Mouse (Mus musculus): Measurements from ENCODE around the gene Ttc28. TPM values are rescaled to one million over a fixed set of nuclear protein-coding genes. Genes with fewer than 3 reads are reported as not detected.

The Ttc28 gene
- total and polyA plus RNA-seq, 2 experiments from 2014 or later: 10.6 to 53.1 TPM

- DNase-seq (ENCODE audit: low spot score): peak; percentile 54
Observed at GRCm38 (mm10) chr5:111007900-111008299, 128.3 kb downstream of the Ttc28 start.

DNA sequence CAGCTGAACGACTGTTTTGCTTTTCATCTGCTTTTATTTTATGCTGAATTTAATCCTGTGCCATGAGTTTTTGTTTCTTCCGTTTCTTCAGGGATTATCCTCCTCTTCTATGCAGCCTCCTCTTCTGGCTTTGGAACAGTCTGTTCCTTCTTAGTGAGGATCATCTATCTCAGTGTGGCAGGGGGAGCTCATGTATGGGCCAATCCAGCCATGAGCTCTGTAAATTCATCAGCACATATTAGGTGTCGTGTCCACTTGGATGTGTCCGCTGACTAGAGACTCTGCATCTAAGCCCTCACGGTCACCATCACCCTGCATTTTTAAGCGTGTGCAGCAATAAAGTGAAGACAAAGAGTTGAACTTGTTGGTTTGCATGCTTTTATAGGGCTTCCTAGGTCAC, 128.8 kb downstream of the Ttc28 start:
- H3K27ac ChIP-seq (ENCODE audit: low read depth, low read length): no peak overlapping the region
- no peak overlapping the region for H3K4me3 ChIP-seq (ENCODE audit: low read depth, low read length)
- 72% methylated on average over 6 of the region's 6 CpGs for WGBS
- H3K9me3 ChIP-seq (ENCODE audit: low read length): no peaks in the 10 kb centered on the region
- H3K4me2 ChIP-seq (ENCODE audit: low read depth, low read length, poor library complexity, severe bottlenecking): no peak overlapping the region
- H3K27me3 ChIP-seq (ENCODE audit: insufficient read depth, low read length): no peaks in the 10 kb centered on the region
- no peak for DNase-seq (ENCODE audit: low spot score)
- peaks cover 8% of the 10 kb centered on the region; the same call in 1 of the 2 replicates for H3K4me1 ChIP-seq (ENCODE audit: insufficient read depth, low read length)
- ATAC-seq (ENCODE audit: low FRiP score): no peak
- TF ChIP-seq CTCF (IDR thresholded peaks at IDR 0.05): no peak
- no peak overlapping the region for H3K9ac ChIP-seq (replicated peaks; ENCODE audit: low read length, poor library complexity, severe bottlenecking)
- H3K36me3 ChIP-seq (ENCODE audit: insufficient read depth, low read length): no peaks in the 10 kb centered on the region

More at GRCm38 (mm10) chr5:111007900-111008299, 128.3 kb downstream of the Ttc28 start:
- Histone ChIP-seq H3K4me1 (ENCODE audit: insufficient read depth, low read length) (peaks cover 8% of the 10 kb centered on the region; the same call in 1 of the 2 replicates), H3K27ac (ENCODE audit: low read depth, low read length) (no peak overlapping the region), H3K27me3 (ENCODE audit: insufficient read depth, low read length) (no peaks in the 10 kb centered on the region), H3K36me3 (ENCODE audit: insufficient read depth, low read length) (no peaks in the 10 kb centered on the region), H3K9ac (replicated peaks; ENCODE audit: low read length, poor library complexity, severe bottlenecking) (no peak overlapping the region), H3K9me3 (ENCODE audit: low read length) (no peaks in the 10 kb centered on the region), H3K4me3 (ENCODE audit: low read depth, low read length) (no peak overlapping the region), H3K4me2 (ENCODE audit: low read depth, low read length, poor library complexity, severe bottlenecking) (no peak overlapping the region; the same call in 1 of the 2 replicates)
- no peak for TF ChIP-seq CTCF (IDR thresholded peaks at IDR 0.05)
- ATAC-seq (ENCODE audit: low FRiP score): no peak
- WGBS: 52% methylated on average over 8 of the region's 8 CpGs

DNA sequence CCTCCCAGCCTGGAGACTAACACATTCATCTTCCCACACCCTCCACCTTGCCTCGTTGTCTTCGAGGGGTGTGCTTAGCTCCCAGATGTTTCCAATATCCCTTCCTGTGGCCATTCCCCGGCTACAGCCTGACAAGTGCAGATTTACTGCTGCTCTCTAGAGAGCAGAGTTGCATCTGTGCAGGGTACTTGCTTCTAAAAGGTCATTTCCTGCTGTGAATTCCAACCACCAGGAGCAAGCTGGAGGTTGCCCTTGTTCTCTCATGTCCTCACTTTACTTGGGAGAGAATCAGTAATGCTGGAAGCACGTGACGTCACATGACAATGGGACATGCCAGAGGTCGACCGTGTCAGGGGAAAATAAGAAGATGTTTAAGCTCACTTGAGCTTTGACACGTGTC, 131.7 kb downstream of the Ttc28 start:
- H3K4me2 ChIP-seq (ENCODE audit: low read depth, low read length, poor library complexity, severe bottlenecking): no peak overlapping the region
- H3K27me3 ChIP-seq (ENCODE audit: insufficient read depth, low read length): no peaks in the 10 kb centered on the region
- WGBS: 46% methylated on average over 8 of the region's 8 CpGs
- H3K9me3 ChIP-seq (ENCODE audit: low read length): no peaks in the 10 kb centered on the region
- DNase-seq (ENCODE audit: low spot score) (no peak), ATAC-seq (ENCODE audit: low FRiP score) (no peak)
- no peaks in the 10 kb centered on the region for H3K36me3 ChIP-seq (ENCODE audit: insufficient read depth, low read length)
- peak; percentile 28; the same call in 1 of the 2 replicates for TF ChIP-seq CTCF (IDR thresholded peaks at IDR 0.05)
- no peak overlapping the region for H3K27ac ChIP-seq (ENCODE audit: low read depth, low read length)
- H3K4me1 ChIP-seq (ENCODE audit: insufficient read depth, low read length): peaks cover 11% of the 10 kb centered on the region; the same call in 1 of the 2 replicates
- H3K9ac ChIP-seq (replicated peaks; ENCODE audit: low read length, poor library complexity, severe bottlenecking): no peak overlapping the region
- H3K4me3 ChIP-seq (ENCODE audit: low read depth, low read length): no peak overlapping the region

- WGBS: 75% methylated on average over 11 of the region's 11 CpGs
- Histone ChIP-seq H3K36me3 (ENCODE audit: insufficient read depth, low read length) (no peaks in the 10 kb centered on the region), H3K9me3 (ENCODE audit: low read length) (no peaks in the 10 kb centered on the region), H3K4me3 (ENCODE audit: low read depth, low read length) (no peak overlapping the region), H3K27me3 (ENCODE audit: insufficient read depth, low read length) (no peaks in the 10 kb centered on the region), H3K9ac (replicated peaks; ENCODE audit: low read length, poor library complexity, severe bottlenecking) (no peak overlapping the region), H3K4me2 (ENCODE audit: low read depth, low read length, poor library complexity, severe bottlenecking) (no peak overlapping the region), H3K27ac (ENCODE audit: low read depth, low read length) (no peak overlapping the region), H3K4me1 (ENCODE audit: insufficient read depth, low read length) (peaks cover 9% of the 10 kb centered on the region; the same call in 1 of the 2 replicates)
- no peak for DNase-seq (ENCODE audit: low spot score)
- TF ChIP-seq CTCF (IDR thresholded peaks at IDR 0.05): no peak
- ATAC-seq (ENCODE audit: low FRiP score): no peak
Observed at GRCm38 (mm10) chr5:111012064-111012463, 132.5 kb downstream of the Ttc28 start.

GRCm38 (mm10) chr5:111012587-111012986, 133.0 kb downstream of the Ttc28 start:
- ATAC-seq (ENCODE audit: low FRiP score) (no peak), DNase-seq (ENCODE audit: low spot score) (no peak)
- H3K9me3 ChIP-seq (ENCODE audit: low read length): no peaks in the 10 kb centered on the region
- peaks cover 9% of the 10 kb centered on the region; the same call in 1 of the 2 replicates for H3K4me1 ChIP-seq (ENCODE audit: insufficient read depth, low read length)
- H3K27ac ChIP-seq (ENCODE audit: low read depth, low read length): no peak overlapping the region
- WGBS: 69% methylated on average over 7 of the region's 7 CpGs
- no peak overlapping the region for H3K4me2 ChIP-seq (ENCODE audit: low read depth, low read length, poor library complexity, severe bottlenecking)
- TF ChIP-seq CTCF (IDR thresholded peaks at IDR 0.05): no peak
- H3K9ac ChIP-seq (replicated peaks; ENCODE audit: low read length, poor library complexity, severe bottlenecking): no peak overlapping the region
- no peak overlapping the region for H3K4me3 ChIP-seq (ENCODE audit: low read depth, low read length)
- no peaks in the 10 kb centered on the region for H3K27me3 ChIP-seq (ENCODE audit: insufficient read depth, low read length)
- H3K36me3 ChIP-seq (ENCODE audit: insufficient read depth, low read length): no peaks in the 10 kb centered on the region

DNA sequence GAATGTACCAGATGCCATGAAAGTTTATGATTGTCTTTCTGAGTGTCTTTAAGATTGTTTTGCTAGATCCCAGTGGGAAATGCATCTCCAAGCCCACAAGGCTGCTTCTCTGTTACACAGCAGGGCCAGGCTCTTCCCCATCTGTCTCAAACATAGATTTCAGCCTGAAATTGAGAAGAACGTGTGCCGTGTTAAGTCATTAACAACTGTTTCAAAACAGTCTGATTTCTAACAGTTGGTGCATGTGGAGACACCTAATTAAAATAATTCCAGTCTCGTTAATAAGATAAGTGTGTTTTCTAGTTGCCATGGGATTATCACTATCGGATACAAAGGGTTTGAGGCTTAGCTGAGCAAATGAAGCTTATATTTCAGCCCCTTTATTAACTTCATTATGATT, 135.4 kb downstream of the Ttc28 start:
- Histone ChIP-seq H3K36me3 (ENCODE audit: insufficient read depth, low read length) (no peaks in the 10 kb centered on the region), H3K27me3 (ENCODE audit: insufficient read depth, low read length) (no peaks in the 10 kb centered on the region), H3K4me2 (ENCODE audit: low read depth, low read length, poor library complexity, severe bottlenecking) (no peak overlapping the region), H3K9me3 (ENCODE audit: low read length) (no peaks in the 10 kb centered on the region), H3K9ac (replicated peaks; ENCODE audit: low read length, poor library complexity, severe bottlenecking) (no peak overlapping the region), H3K4me3 (ENCODE audit: low read depth, low read length) (no peak overlapping the region), H3K27ac (ENCODE audit: low read depth, low read length) (no peak overlapping the region), H3K4me1 (ENCODE audit: insufficient read depth, low read length) (peaks cover 12% of the 10 kb centered on the region; the same call in 1 of the 2 replicates)
- 34% methylated on average over 4 of the region's 4 CpGs for WGBS
- no peak for ATAC-seq (ENCODE audit: low FRiP score)
- peak; percentile 51 for DNase-seq (ENCODE audit: low spot score)
- no peak for TF ChIP-seq CTCF (IDR thresholded peaks at IDR 0.05)

Data from midbrain, postnatal 0 days (tissue).